Mouse (Mus musculus) erythroid progenitor cell, adult 5-6 weeks (primary cell): ENCODE measurements around the gene Lyz1. TPM values are rescaled to one million over a fixed set of nuclear protein-coding genes. Genes with fewer than 3 reads are reported as not detected.
"Not testable (repeated sequence)": the region's sequence is repeated elsewhere in the genome, so short reads cannot be mapped to it uniquely, and the experiment has no call there.

ENCODE experiments used
- ATAC-seq: replicated peaks from 2 replicates; pipeline ENCODE4 v1.8.0; 2016; ENCODE audit warnings: moderate number of reproducible peaks, mild to moderate bottlenecking, moderate TSS enrichment, inconsistent platforms; ENCODE audit not compliant: poor library complexity, low FRiP score, severe bottlenecking
- total RNA-seq, 2 experiments: library from RNA; stranded (forward) in 1 of 2; stranded (reverse) in 1 of 2; fragments of 150-400 nt in 1 of 2; fragments of 186-747, 209-891 nt in 1 of 2; gene quantifications; 2 replicates each; pipeline versions ENCODE4 v1.2.3 to v1.2.4; 2015 to 2017; ENCODE audit warnings: low replicate concordance in 2 of 2

Lyz1 gene
- total RNA-seq (2015; ENCODE audit: low replicate concordance) (not detected in 2 replicates), total RNA-seq (2017; ENCODE audit: low replicate concordance) (not detected in 2 replicates)

GRCm38 (mm10) chr10:117292671-117293070 is at the start of gene Lyz1:
Lyz1 (minus strand) TSS chr10:117292868.
- no peak for ATAC-seq

GRCm38 (mm10) chr10:117342406-117342805 is 49.7 kb upstream of the Lyz1 start:
- no peak for ATAC-seq

- ATAC-seq = no peak
Measured at GRCm38 (mm10) chr10:117341029-117341428, 48.4 kb upstream of the Lyz1 start.

- no peak for ATAC-seq
Measured at GRCm38 (mm10) chr10:117339241-117339640, 46.6 kb upstream of the Lyz1 start.

DNA sequence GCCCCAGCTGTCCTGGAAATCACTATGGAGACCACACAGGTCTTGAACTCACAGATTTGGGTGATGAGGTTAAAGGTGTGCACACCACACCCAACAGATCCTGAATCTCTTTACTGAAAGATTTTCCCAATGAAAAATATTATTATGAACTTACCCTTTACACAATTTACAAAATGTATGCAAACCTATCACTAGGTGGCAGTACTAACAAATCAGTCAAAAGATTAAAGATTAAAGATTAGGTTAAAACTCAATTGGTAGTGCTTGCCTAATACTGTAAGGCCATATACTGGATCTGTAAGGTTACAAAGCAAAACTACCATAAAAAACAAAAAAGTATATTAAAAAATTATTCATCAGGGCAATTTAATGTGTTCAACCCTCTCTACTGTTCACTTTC is 45.3 kb upstream of the Lyz1 start:
- ATAC-seq = no peak

- ATAC-seq = no peak
Measured at GRCm38 (mm10) chr10:117335649-117336048, 43.0 kb upstream of the Lyz1 start.

- ATAC-seq = no peak
Measured at GRCm38 (mm10) chr10:117330521-117330920, 37.9 kb upstream of the Lyz1 start.

- ATAC-seq = no peak
Measured at GRCm38 (mm10) chr10:117323782-117324181, 31.1 kb upstream of the Lyz1 start.

- ATAC-seq = no peak
Measured at GRCm38 (mm10) chr10:117322630-117323029, 30.0 kb upstream of the Lyz1 start.

DNA sequence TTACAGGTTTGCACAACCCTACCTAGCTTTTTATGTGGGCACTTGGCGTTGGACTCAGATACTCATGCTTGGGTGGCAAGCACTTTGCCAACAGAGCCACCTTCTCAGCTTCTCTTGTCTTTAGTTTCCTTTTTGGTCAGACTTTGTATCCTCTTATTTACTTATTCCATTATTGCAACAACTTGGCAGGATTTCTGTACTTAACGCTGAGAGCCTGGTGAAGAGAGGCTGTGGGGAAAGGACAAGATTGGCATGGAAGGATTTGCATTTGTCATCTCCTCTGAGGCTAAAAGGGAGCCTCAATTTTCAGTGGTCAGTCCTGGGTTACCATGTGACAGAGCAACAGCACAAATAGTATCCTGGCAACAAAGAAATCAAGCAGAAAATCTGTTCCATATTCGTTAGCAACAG is 27.9 kb upstream of the Lyz1 start:
- ATAC-seq = no peak

- ATAC-seq = no peak
Measured at GRCm38 (mm10) chr10:117316391-117316790, 23.7 kb upstream of the Lyz1 start.

- no peak for ATAC-seq
Measured at GRCm38 (mm10) chr10:117313133-117313532, 20.5 kb upstream of the Lyz1 start.

DNA sequence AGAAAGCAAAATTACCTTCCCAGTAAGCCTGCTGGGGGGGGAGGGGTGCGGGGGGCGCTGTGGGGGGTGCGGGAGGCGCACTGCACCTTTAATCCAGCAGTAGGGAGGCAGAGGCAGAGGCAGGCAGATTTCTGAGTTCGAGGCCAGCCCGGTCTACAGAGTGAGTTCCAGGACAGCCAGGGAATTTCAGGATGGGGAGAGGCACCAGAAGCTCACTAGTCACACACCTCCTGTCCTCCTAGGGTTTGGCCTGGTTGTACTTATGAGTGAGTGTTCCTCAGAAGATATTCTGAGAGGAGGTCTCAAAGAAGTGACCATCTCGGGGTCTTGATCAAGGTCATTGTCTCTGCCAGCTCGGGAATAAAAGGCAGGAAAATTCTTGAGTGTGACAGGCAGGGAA is 19.5 kb upstream of the Lyz1 start:
- no peak for ATAC-seq

GRCm38 (mm10) chr10:117304371-117304770 is 11.7 kb upstream of the Lyz1 start:
- ATAC-seq = no peak

DNA sequence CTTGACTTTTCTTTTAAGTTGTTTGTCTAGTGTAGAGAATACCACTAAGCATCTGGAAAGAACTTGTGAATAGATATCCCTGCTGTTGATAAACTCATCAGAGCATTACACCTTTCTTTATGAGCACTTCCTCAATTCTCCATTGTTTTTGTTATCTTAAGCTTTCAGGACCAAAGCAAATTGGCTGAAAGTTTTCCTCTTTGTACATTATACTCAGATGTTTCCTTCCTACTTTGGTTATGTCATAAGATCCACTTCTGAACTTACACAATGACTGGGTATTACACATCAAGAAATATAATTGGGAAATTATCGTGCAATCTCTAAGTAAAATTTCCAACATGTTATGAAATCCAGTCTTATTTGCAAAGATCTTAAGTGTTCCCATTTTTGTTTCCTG is 9.0 kb upstream of the Lyz1 start:
- no peak for ATAC-seq

DNA sequence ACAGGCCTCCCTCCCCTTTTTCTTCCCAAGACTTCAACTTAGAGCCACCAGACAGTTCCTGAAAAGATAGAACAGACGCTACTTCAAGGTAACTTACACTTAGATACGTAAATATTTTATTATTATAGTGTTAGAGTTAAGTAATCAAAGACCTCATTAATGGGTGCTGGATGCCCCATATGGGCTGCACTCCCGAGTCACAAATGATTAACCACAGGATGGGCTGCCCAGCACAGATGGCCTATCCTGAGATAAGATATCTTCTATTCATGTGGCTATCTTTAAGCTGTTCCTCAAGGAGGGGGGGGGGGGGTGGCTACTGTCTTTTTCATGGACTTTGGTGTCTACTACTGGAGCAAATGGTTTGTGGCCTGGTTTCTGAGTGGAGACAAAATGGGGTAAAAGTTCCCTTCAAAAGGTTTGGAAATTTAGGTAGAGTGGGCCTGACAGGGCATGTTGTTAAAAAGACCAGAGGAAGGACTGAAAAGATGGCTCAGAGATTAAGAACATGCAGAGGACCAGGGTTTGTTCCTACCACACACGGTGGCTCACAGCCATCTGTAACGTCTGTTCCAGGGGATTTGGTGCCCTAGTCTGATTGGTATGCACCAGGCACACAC is 7.3 kb upstream of the Lyz1 start:
- no peak for ATAC-seq

GRCm38 (mm10) chr10:117299106-117299505 is 6.4 kb upstream of the Lyz1 start:
- ATAC-seq = no peak

GRCm38 (mm10) chr10:117298336-117298735 is 5.7 kb upstream of the Lyz1 start:
- ATAC-seq = no peak

GRCm38 (mm10) chr10:117290936-117291335 is 1.7 kb downstream of the Lyz1 start:
- ATAC-seq = not testable (repeated sequence)

DNA sequence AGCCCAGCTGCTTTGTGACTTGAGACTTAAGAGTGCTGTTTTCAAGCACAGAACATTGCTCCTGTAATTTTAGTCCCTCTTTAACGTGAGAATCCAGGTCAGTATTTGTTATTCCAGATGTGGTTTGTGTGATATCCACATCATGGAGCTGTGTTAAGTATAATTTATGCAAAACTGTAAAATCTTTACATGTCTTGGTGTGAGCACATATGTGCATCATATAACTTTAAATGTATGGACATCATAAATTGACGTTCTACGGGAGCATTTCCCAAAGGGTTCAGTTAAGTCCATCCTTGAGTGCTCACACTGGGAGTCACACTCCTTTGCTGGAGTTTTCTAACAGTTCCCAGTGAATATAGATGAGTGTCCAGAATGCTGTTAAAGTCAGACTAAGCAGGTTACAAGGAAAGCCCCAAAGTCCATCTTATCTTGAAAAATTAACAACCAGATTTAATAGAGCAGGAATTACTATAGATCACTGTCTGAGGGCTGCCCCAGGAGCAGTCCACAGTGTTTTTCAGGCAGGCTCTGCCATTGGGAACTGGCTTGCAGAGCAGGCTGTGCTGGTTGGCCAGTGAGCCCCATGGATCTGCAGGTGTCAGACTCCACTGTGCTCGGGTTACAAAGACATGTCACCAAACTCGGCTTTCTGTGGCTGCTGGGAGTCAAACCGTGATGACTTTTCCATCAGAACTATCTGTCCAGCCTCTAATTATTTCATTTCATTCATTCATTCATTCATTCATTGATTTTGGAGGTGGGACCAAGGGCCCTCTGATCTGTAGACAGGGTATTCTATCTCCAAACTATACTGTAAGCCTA is 2.4 kb downstream of the Lyz1 start:
- no peak for ATAC-seq

GRCm38 (mm10) chr10:117289034-117289505 is 3.6 kb downstream of the Lyz1 start:
- not testable (repeated sequence) for ATAC-seq
